Mouse (Mus musculus): ENCODE data around the gene Epn1. TPM values are rescaled to one million over a fixed set of nuclear protein-coding genes. Genes with fewer than 3 reads are reported as not detected.

Epn1 gene
- total RNA-seq (2021): 100 to 1,000 TPM; 194 to 209 TPM

- DNase-seq: peak; percentile 97 to 98
- intact Hi-C loops (cut with DNase I): loop anchor here (1.0 to 5.0 kb wide), 3 partner anchors 17 to 1092 kb away; partner anchors contain the start of genes Rasl2-9 and Zfp444
Measured at GRCm38 (mm10) chr7:5080010-5080751, at the start of gene Epn1. Gene Epn1, plus strand, starts transcription at chr7:5080235.

- intact Hi-C loops (cut with DNase I): no loop called here
- no peak for DNase-seq
Measured at GRCm38 (mm10) chr7:5030554-5031275, 49.3 kb upstream of the Epn1 start.

DNA sequence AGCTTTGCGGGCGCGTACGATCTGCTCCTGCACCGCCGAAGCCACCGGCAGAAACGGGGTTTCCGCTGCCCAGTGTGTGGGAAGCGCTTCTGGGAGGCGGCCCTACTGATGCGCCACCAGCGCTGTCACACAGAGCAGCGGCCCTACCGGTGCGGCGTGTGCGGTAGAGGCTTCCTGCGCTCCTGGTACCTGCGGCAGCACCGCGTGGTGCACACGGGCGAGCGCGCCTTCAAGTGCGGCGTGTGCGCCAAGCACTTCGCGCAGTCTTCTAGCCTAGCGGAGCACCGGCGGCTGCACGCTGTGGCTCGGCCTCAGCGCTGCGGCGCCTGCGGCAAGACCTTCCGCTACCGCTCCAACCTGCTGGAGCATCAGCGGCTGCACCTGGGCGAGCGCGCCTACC, 48.5 kb upstream of the Epn1 start:
- DNase-seq: no peak
- intact Hi-C loops (cut with DNase I): no loop called here

DNA sequence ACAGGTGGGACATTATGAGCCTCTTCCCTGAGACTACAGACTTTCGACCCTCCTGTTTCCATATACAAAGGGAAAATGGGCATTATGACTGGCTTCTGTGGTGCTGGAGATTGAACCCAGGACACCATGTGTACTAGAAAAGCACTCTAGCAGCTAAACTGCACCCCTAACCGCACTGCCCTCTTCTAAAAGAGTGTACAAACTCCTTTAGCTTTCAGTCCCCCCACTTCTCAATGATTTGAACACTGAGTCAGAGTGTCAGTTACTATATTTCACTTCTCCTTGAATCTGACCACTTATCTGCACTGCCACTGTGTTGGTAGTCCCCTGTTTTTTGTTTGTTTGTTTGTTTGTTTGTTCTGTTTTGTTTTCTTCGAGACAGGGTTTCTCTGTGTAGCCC, 46.2 kb upstream of the Epn1 start, which contains the start of gene 4632433K11Rik:
TSS of gene 4632433K11Rik (plus strand) at position 301 of the 400 bp plus-strand sequence.
- intact Hi-C loops (cut with DNase I): no loop called here

DNA sequence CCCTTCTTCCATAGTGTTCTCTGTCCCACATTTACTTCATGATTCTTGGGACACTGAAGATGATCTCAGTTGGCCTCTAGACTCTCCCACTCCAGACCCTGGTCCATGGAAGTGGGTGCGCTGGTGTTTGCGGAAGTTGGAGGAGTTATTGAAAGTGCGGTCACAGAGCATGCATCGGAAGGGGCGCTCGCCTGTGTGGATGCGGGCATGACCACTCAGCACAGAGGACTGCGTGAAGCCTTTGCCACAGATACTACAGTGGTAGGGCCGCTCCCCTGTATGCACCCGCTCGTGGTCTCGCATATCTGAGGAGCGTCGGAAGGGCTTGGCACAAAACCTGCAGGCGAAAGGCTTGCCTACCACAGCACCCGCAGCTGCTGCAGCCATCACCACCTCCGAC, 44.4 kb upstream of the Epn1 start:
- no peak for DNase-seq
- intact Hi-C loops (cut with DNase I): loop anchor here (2.0 kb wide), 1 partner anchor 15 kb away; the partner anchor contains the start of genes Ccdc106 and Zfp865

More for the DNA sequence above, 46.2 kb upstream of the Epn1 start, which contains the start of gene 4632433K11Rik:
- DNase-seq: no peak

DNA sequence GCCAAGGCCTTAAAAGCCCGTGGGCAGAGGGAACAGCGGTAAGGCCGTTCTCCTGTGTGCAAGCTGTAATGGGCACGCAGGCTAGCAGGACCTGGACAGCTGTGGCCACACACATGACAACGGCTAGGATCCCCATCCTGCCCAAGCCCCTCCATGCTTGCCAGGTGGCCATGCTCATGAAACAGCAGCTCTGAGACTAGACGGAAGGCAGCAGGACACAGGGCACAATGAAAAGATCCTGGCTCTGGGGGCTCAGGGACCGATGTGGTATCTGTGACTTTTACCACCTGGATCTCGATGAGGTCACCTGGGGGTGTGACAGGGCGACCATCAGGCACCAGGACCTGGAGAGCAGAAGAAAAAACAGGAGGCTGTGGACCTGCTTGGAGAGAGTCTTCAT, 43.9 kb upstream of the Epn1 start:
- intact Hi-C loops (cut with DNase I): loop anchor here (2.0 kb wide), 1 partner anchor 15 kb away; the partner anchor contains the start of genes Ccdc106 and Zfp865
- DNase-seq: no peak

GRCm38 (mm10) chr7:5037026-5037425, 43.0 kb upstream of the Epn1 start:
- intact Hi-C loops (cut with DNase I): loop anchor here (2.0 kb wide), 1 partner anchor 16 kb away; the partner anchor contains the start of genes Ccdc106 and Zfp865

GRCm38 (mm10) chr7:5037467-5037866, 42.6 kb upstream of the Epn1 start:
- intact Hi-C loops (cut with DNase I): loop anchor here (2.0 kb wide), 1 partner anchor 17 kb away; the partner anchor contains the start of genes Ccdc106 and Zfp865
- DNase-seq: no peak

More at GRCm38 (mm10) chr7:5037026-5037425, 43.0 kb upstream of the Epn1 start:
- no peak for DNase-seq

GRCm38 (mm10) chr7:5038109-5038732, 41.8 kb upstream of the Epn1 start, which contains the start of gene Zfp784:
Gene Zfp784, minus strand, starts transcription at chr7:5038446.
- peak; percentile 96 for DNase-seq
- intact Hi-C loops (cut with DNase I): no loop called here

- DNase-seq: no peak
- intact Hi-C loops (cut with DNase I): no loop called here
Measured at GRCm38 (mm10) chr7:5038940-5039339, 41.1 kb upstream of the Epn1 start.

DNA sequence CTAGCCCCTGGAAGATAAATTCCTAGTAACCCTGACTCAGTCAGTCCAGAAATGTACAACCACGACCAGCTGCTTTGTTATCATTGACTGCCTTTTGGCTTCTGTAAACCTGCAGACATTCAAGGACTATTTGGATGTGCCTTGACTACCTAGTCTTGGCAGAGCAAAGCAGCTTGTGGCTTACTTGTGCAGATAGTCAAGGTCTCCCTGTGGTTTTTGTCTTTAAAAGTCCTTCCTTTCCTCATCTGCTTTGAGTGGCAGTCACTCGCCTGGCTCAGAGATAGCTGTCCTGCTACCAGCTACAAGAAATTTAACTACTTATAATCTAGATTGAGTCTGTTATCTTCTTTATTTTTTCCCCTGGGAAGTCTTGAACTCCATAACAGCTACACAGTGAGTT, 35.1 kb upstream of the Epn1 start:
- DNase-seq: no peak
- intact Hi-C loops (cut with DNase I): no loop called here

- intact Hi-C loops (cut with DNase I): no loop called here
- DNase-seq: no peak
Measured at GRCm38 (mm10) chr7:5046112-5046511, 33.9 kb upstream of the Epn1 start.

DNA sequence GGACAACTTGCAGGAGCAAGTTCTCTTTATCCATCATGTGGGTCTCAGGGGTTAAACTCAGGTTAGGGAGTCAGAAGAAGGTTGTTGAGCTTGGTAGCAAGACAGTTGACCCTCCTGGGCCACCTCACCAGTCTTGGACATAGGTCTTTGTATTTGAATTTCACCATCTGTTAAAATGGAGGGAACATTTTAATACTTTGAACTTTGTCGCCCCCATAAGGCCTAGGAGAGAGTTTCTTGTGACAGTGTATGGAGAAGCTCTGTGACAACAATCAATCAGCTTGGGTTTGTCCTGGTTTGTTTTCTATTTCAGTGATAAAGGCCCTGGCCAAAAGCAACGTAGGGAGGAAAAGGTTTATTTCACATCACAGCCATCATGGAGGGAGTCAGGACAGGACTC, 32.7 kb upstream of the Epn1 start:
- DNase-seq: peak; percentile 53 to 68
- intact Hi-C loops (cut with DNase I): loop anchor here (1.0 kb wide), 1 partner anchor 104 kb away; no protein-coding TSS in a partner anchor

- intact Hi-C loops (cut with DNase I): loop anchor here (2.0 to 10.0 kb wide), 2 partner anchors 55 to 367 kb away; partner anchors contain the start of genes Hspbp1 and Zfp579
- peak; percentile 83 to 87 for DNase-seq
Measured at GRCm38 (mm10) chr7:5051193-5052192, 28.5 kb upstream of the Epn1 start, which contains the start of gene Zfp580. Gene Zfp580, plus strand, starts transcription at chr7:5051538.

GRCm38 (mm10) chr7:5052438-5052837, 27.6 kb upstream of the Epn1 start:
- no peak for DNase-seq
- intact Hi-C loops (cut with DNase I): loop anchor here (10.0 kb wide), 1 partner anchor 368 kb away; the partner anchor contains the start of gene Hspbp1

- intact Hi-C loops (cut with DNase I): loop anchor here (10.0 kb wide), 1 partner anchor 368 kb away; the partner anchor contains the start of gene Hspbp1
- no peak for DNase-seq
Measured at GRCm38 (mm10) chr7:5052931-5053343, 27.1 kb upstream of the Epn1 start.

DNA sequence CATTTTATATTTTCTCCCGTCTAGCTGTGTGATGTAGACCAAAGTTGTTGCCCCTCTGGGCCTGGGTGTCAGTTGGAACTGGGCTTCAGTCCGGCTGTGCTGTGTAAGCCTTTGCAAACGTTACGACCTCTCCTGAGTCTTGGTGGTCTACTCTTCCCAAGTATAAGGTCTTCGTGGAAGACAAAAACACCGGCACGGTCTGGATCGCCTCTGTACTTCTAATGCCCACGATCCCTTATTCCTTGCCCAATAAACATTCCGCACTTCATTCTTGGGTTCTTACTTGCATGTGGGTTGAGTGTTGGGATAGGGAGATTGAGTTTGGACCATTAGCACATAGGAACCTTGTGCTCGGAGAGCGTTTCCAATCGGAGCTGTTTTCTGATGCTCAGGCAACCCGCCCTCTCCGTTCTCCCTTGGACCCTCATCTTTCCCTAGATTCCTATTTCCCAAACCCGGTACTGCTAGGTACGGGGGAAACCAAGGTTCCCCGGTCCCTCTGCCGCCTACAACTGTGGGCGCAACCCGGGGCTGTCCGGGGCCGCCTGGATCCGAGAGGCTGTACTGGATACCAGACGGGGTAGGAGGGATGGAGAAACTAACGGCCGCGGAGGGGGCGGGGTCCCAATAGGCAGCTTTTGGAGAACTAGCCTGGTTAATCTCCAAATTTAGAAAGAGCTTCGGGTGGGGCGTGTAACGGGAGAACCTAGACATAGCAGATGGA, 26.4 kb upstream of the Epn1 start:
- no peak for DNase-seq
- intact Hi-C loops (cut with DNase I): loop anchor here (10.0 kb wide), 1 partner anchor 369 kb away; the partner anchor contains the start of gene Hspbp1

DNA sequence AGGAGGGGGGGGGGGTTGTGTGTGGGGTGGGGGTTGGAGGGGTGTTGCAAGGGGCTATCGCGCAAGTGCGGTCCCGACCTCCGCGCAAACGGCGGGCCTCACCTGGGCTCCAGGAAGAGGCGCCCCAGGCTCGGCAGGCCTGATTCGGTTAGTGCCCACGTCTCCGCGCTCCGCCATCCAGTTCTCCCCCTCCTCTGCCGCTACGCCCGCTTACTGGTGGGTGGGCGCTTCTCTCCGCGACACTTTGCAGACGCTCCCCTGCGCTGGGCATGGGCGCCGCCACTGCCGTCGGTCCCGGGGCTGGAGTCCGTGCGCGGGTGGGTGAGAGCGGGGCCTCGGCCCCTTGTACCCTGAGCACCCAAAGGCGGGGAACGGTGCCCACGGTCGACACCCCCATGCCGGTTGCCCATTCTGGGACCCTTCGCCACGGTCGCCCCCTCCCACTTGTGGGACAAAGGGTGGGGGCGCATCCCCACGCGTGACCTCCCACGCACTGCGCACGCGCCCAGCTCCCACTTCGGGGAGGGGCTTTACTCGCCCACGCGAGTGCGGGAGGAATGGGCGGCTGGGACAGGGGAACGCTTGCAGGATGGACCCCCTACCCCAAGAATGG, 23.3 kb upstream of the Epn1 start:
- DNase-seq: no peak
- intact Hi-C loops (cut with DNase I): loop anchor here (10.0 kb wide), 1 partner anchor 372 kb away; the partner anchor contains the start of gene Hspbp1

All from heart, postnatal 10 days (tissue).